Mouse (Mus musculus): Measurements from ENCODE around the gene Ica1. TPM values are rescaled to one million over a fixed set of nuclear protein-coding genes. Genes with fewer than 3 reads are reported as not detected.

Ica1 gene
- total RNA-seq, 2 experiments from 2014 or later, result 0.94 to 1.4 TPM

DNA sequence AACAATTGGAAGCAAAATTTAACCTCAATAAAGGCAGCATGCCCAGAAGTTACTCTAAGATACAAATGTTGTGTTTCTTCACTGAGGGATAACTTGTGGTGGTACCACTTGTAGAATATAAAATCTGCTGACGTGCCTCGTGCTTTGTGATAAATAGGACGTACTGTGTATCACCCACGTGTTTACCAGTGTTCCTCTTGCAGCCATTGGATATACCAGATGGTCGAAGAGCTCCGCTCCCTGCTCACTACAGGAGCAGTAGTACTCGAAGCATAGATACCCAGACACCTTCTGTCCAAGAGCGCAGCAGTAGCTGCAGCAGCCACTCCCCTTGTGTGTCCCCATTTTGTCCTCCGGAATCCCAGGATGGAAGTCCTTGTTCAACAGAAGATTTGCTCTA is 195.9 kb downstream of the Ica1 start:
- intact Hi-C loops (cut with DNase I), result no loop called here

More for the DNA sequence above, 195.9 kb downstream of the Ica1 start:
- no peak for DNase-seq

Other genes starting within 250 kb of the Ica1 start
- not detected for gene Nxph1, start 169.9 kb upstream of the Ica1 start, total RNA-seq (2021)

Measured in gastrocnemius, postnatal 36 days (tissue).